ENCODE assay signal across 12 mouse cellular contexts in the genomic region with DNA sequence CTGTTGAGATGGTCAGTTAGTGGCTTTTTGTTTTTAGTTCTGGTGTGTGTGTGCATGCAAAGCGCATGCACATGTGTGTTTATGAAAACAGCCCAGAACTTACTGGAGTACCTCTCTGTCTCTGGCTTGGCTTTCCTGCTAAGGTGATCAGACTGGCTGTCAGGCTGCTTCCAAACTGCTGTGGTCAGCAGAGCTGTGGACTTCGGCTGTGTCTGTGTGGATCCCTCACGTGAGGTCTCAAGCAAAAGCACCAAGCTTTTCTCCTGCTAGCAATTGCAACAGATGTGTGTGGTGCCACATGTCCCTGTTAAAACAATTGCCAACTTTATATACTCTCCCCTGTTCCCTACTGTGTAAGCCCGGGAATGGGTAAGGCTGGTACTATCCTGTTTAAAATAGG.
DNase-seq lines count a peak whose midpoint lies in the region; ATAC-seq and TF ChIP-seq lines count a peak whose summit lies in the region.
"Had no signal": no experiment of that assay in that cellular context is flagged by ENCODE, and none has a peak within 500 bp of the region (broad histone marks: within the 10 kb centered on the region; RNA-seq: fewer than 3 reads in every experiment).

No protein-coding gene starts in this region.

- no peak overlapping the region for H3K4me3 ChIP-seq in kidney, adult 2 months (ENCODE audit: insufficient read depth, low read depth, low read length)
- H3K4me3 ChIP-seq in limb, embryonic 12.5 days (replicated peaks) = no peak overlapping the region
- H3K4me3 ChIP-seq: midbrain, embryonic 15.5 days had no signal

- in situ Hi-C loops in Patski (cut with MboI; ENCODE audit: low pct_unique_long_range_greater_than_20kb) = no loop called here

- DNase-seq in Patski (ENCODE audit: low read depth, low spot score) = no peak
- peak; percentile 46 for DNase-seq in adipocyte (ENCODE audit: low spot score)
- DNase-seq in kidney, adult 2 months = peak; percentile 82
- DNase-seq in neural tube, embryonic 10.5 days (ENCODE audit: extremely low spot score, low spot score) = no peak
- DNase-seq in cerebellum, adult 8-10 months = no peak
- DNase-seq in right cerebral cortex, adult 2 months (ENCODE audit: low spot score in 2 of 2) = no peak
- DNase-seq: cerebellum, adult 2 months had no signal

- no peaks in the 10 kb centered on the region for H3K9me3 ChIP-seq in limb, embryonic 12.5 days
- H3K9me3 ChIP-seq: midbrain, embryonic 15.5 days had no signal

- no peak overlapping the region for H3K9ac ChIP-seq in limb, embryonic 12.5 days (replicated peaks)
- H3K9ac ChIP-seq: midbrain, embryonic 15.5 days had no signal

- no peak for TF ChIP-seq POLR2A in kidney, adult 2 months (IDR thresholded peaks at IDR 0.05; ENCODE audit: low read depth, low read length)

- POLR2A ChIA-PET in Patski (lab: Charles Lee) = interaction anchor here (0.5 to 1.1 kb wide), 2 partner anchors 14 to 418 kb away, joined by 3 to 4 read pairs; no protein-coding TSS in a partner anchor

- no peaks in the 10 kb centered on the region for H3K27me3 ChIP-seq in Patski
- H3K27me3 ChIP-seq in kidney, adult 2 months (replicated peaks; ENCODE audit: control insufficient read depth, insufficient read depth, low read length) = no peaks in the 10 kb centered on the region
- H3K27me3 ChIP-seq in limb, embryonic 12.5 days = no peaks in the 10 kb centered on the region

- no peaks in the 10 kb centered on the region for H3K36me3 ChIP-seq in kidney, adult 2 months (ENCODE audit: control insufficient read depth, insufficient read depth, low read length)
- no peaks in the 10 kb centered on the region for H3K36me3 ChIP-seq in limb, embryonic 12.5 days
- H3K36me3 ChIP-seq: midbrain, embryonic 15.5 days had no signal

- no peak overlapping the region for H3K4me2 ChIP-seq in limb, embryonic 12.5 days
- H3K4me2 ChIP-seq: heart, embryonic 11.5 days; midbrain, embryonic 15.5 days had no signal

- TF ChIP-seq CTCF in Patski (IDR thresholded peaks at IDR 0.05) = no peak
- no peak for TF ChIP-seq CTCF in kidney, adult 2 months (conservative IDR thresholded peaks at IDR 0.05; ENCODE audit: insufficient read depth, insufficient read length, low read depth, low read length)

- CTCF ChIA-PET in Patski (lab: Charles Lee) = interaction anchor here (1.8 kb wide), 1 partner anchor 9 kb away, joined by 4 read pairs; no protein-coding TSS in a partner anchor

- peak; percentile 22 for ATAC-seq in Patski
- ATAC-seq in limb, embryonic 12.5 days (ENCODE audit: insufficient number of reproducible peaks, insufficient read depth, low FRiP score, low TSS enrichment, low read depth) = no peak
- ATAC-seq: hindbrain, embryonic 16.5 days; midbrain, embryonic 15.5 days had no signal

- peaks cover 24% of the 10 kb centered on the region for H3K4me1 ChIP-seq in kidney, adult 2 months (ENCODE audit: control insufficient read depth, insufficient read depth, low read length)
- peaks cover 77% of the 10 kb centered on the region for H3K4me1 ChIP-seq in limb, embryonic 12.5 days (replicated peaks)

- H3K27ac ChIP-seq in kidney, adult 2 months (ENCODE audit: insufficient read depth, low read depth, low read length) = peak overlapping the region; percentile 46
- peak overlapping the region; percentile 80 for H3K27ac ChIP-seq in limb, embryonic 12.5 days
- H3K27ac ChIP-seq: macrophage; midbrain, embryonic 15.5 days had no signal

- WGBS in kidney, adult 2 months = 53% methylated on average over 4 of the region's 4 CpGs
- WGBS in limb, embryonic 12.5 days = 56% methylated on average over 4 of the region's 4 CpGs

Comparison
In these comparisons a context has a peak if more than half of its experiments do, and no peak if none do; other contexts are left out.
1. DNase-seq: peak in adipocyte (single experiment) and kidney, adult 2 months (single experiment); none in Patski (single experiment), neural tube, embryonic 10.5 days (single experiment), cerebellum, adult 8-10 months (single experiment) and right cerebral cortex, adult 2 months (0 of 2).